Mouse (Mus musculus) spleen, adult 2 months (tissue): ENCODE measurements around the gene Zfp609.

Experiments used
- CTCF ChIP-seq: fragments of 200-500 bp; IDR thresholded peaks from 2 replicates; pipeline ENCODE4 v1.5.1; 2011; ENCODE audit warnings: mild to moderate bottlenecking, inconsistent platforms; ENCODE audit not compliant: insufficient read depth, insufficient read length, insufficient replicate concordance; ENCODE audit errors: extremely low read depth
- POLR2A ChIP-seq: fragments of 200-500 bp; IDR thresholded peaks from 2 replicates; pipeline ENCODE4 v1.6.1; 2011; ENCODE audit warnings: low read depth, low read length, inconsistent platforms

- TF ChIP-seq CTCF: no peak
- no peak for TF ChIP-seq POLR2A
These were observed 100.9 kb downstream of the Zfp609 start for GRCm38 (mm10) chr9:65726431-65726830.
